In the genomic region with DNA sequence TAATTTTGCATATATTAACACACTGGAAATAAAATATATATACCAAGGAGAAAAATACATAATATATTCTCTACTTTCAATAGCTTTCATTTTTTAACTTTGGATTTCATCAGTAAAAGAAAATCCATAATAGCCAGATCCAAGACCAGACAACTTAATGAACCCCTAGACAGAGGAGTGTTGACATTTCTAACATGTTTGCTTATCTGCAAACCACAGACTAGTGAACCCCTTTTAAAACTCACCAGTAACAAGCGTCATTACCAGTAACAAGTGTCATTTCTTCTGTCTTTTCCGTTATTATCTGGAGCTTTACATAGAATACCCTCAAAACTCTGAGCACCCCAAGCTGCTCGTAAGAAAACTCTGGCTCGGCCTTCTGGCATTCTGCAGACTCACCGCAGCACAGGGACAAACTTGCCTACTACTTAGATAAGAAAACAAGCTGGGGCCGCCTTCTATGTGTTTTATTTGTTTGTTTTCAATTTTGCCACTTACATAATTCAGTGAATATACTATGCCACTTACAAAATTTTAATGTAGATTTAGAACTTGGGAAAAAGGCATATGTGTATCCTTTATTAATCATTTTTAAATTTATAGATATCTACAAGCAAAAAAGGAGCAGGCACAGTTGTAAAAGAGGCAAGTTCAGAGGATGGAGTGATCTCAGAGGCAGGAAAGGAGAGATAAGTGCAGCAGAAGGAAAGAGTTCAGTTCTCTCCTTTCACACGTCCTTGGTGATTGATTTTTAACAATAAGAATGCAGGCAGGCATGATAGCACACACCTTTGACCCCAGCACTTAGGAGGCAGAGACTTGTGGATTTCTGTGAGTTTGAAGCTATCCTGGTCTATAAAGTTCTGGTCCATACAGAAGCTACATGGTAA, we compare ENCODE assay signal across 28 mouse cellular contexts. TPM values are rescaled to one million over a fixed set of nuclear protein-coding genes. Genes with fewer than 3 reads are reported as not detected.
DNase-seq lines count a peak whose midpoint lies in the region; ATAC-seq and TF ChIP-seq lines count a peak whose summit lies in the region.
"Had no signal": no experiment of that assay in that cellular context is flagged by ENCODE, and none has a peak within 500 bp of the region (broad histone marks: within the 10 kb centered on the region; RNA-seq: fewer than 3 reads in every experiment).

No protein-coding gene starts in this region.

- no peaks in the 10 kb centered on the region for H3K9me3 ChIP-seq in G1E (replicated peaks)
- no peaks in the 10 kb centered on the region for H3K9me3 ChIP-seq in liver, embryonic 16.5 days (replicated peaks; ENCODE audit: control insufficient read depth, low read length)
- H3K9me3 ChIP-seq: embryonic facial prominence, embryonic 10.5 days; forebrain, embryonic 12.5 days; heart, embryonic 15.5 days; limb, embryonic 12.5 days; megakaryocyte, embryonic 14.5 days; midbrain, embryonic 15.5 days; neural tube, embryonic 13.5 days had no signal

- peak overlapping the region; percentile 47 for H3K4me2 ChIP-seq in liver, embryonic 16.5 days (ENCODE audit: low read depth, low read length)
- H3K4me2 ChIP-seq: forebrain, embryonic 12.5 days; heart, embryonic 15.5 days; hindbrain, embryonic 14.5 days; limb, embryonic 12.5 days; midbrain, embryonic 15.5 days; neural tube, embryonic 13.5 days had no signal

- H3K9ac ChIP-seq in liver, embryonic 16.5 days (ENCODE audit: low read depth, low read length), result peak overlapping the region; percentile 36; the same call in 1 of the 2 replicates
- H3K9ac ChIP-seq: forebrain, embryonic 12.5 days; heart, embryonic 15.5 days; hindbrain, embryonic 14.5 days; limb, embryonic 12.5 days; midbrain, embryonic 15.5 days; neural tube, embryonic 13.5 days had no signal

- no peak for TF ChIP-seq CTCF in G1E (IDR thresholded peaks at IDR 0.05; ENCODE audit: low read depth, low read length)

- H3K27ac ChIP-seq in liver, embryonic 16.5 days (ENCODE audit: low read length), result peak overlapping the region; percentile 67
- H3K27ac ChIP-seq: embryonic facial prominence, embryonic 10.5 days; forebrain, embryonic 12.5 days; gastrocnemius, adult 2 months; heart, embryonic 15.5 days; hindbrain, embryonic 14.5 days; limb, embryonic 12.5 days; midbrain, embryonic 15.5 days; neural tube, embryonic 13.5 days had no signal

- H3K4me3 ChIP-seq in G1E (ENCODE audit: low read depth, low read length), result no peak overlapping the region; the same call in 1 of the 2 replicates
- peak overlapping the region; percentile 33 for H3K4me3 ChIP-seq in liver, embryonic 16.5 days (ENCODE audit: low read depth, low read length)
- H3K4me3 ChIP-seq: embryonic facial prominence, embryonic 10.5 days; forebrain, embryonic 12.5 days; gastrocnemius, adult 2 months; heart, embryonic 15.5 days; limb, embryonic 12.5 days; megakaryocyte, embryonic 14.5 days; midbrain, embryonic 15.5 days; neural tube, embryonic 13.5 days had no signal

- ATAC-seq in G1E (ENCODE audit: extremely low read depth, insufficient number of reproducible peaks, low FRiP score, poor library complexity, severe bottlenecking), result peak; percentile 78
- peak; percentile 90 for ATAC-seq in liver, embryonic 16.5 days (ENCODE audit: low read depth)
- ATAC-seq in cerebellum, adult (ENCODE audit: insufficient number of reproducible peaks, low FRiP score, low TSS enrichment), result no peak
- ATAC-seq: activated CD4-positive, CD25-positive, alpha-beta regulatory T cell, adult 4 months; inflammation-experienced regulatory T-cells, adult 6 months; midbrain, embryonic 15.5 days had no signal

- H3K27me3 ChIP-seq in G1E (ENCODE audit: insufficient read depth, low read length), result no peaks in the 10 kb centered on the region
- no peaks in the 10 kb centered on the region for H3K27me3 ChIP-seq in liver, embryonic 16.5 days (ENCODE audit: control insufficient read depth, insufficient read depth, low read depth, low read length)
- H3K27me3 ChIP-seq: forebrain, embryonic 12.5 days; heart, embryonic 15.5 days; limb, embryonic 12.5 days; megakaryocyte, embryonic 14.5 days; midbrain, embryonic 15.5 days; neural tube, embryonic 13.5 days had no signal

- 22% methylated on average over 7 of the region's 7 CpGs for WGBS in liver, embryonic 16.5 days (ENCODE audit: insufficient replicate concordance)

- H3K36me3 ChIP-seq in G1E (replicated peaks), result peaks cover 14% of the 10 kb centered on the region
- no peaks in the 10 kb centered on the region for H3K36me3 ChIP-seq in liver, embryonic 16.5 days (ENCODE audit: control insufficient read depth, insufficient read depth)
- H3K36me3 ChIP-seq: embryonic facial prominence, embryonic 10.5 days; heart, embryonic 15.5 days; limb, embryonic 12.5 days; midbrain, embryonic 15.5 days had no signal

- peaks cover 21% of the 10 kb centered on the region for H3K4me1 ChIP-seq in G1E (ENCODE audit: insufficient read depth, low read depth, low read length)
- H3K4me1 ChIP-seq in liver, embryonic 16.5 days (ENCODE audit: control insufficient read depth, low read depth, low read length), result no peaks in the 10 kb centered on the region; the same call in none of the 2 replicates
- H3K4me1 ChIP-seq: embryonic facial prominence, embryonic 10.5 days; forebrain, embryonic 12.5 days; heart, embryonic 15.5 days; limb, embryonic 12.5 days; megakaryocyte, embryonic 14.5 days; midbrain, embryonic 15.5 days; neural tube, embryonic 13.5 days had no signal

- DNase-seq in G1E (ENCODE audit: low spot score) (peak; percentile 7), liver (peak; percentile 77)
- DNase-seq in c-Kit-negative CD71-positive TER-119-positive erythroid progenitor cells, embryonic 14.5 days (ENCODE audit: low read depth, low spot score), result peak; percentile 47
- DNase-seq in kidney, adult 8-10 months, result no peak
- no peak for DNase-seq in spleen, adult 12 weeks (ENCODE audit: low spot score)
- DNase-seq: adrenal gland, postnatal 10 days; cerebellum, adult 11-12 months; cerebellum, postnatal 10 days; gastrocnemius, adult 2 months; heart, postnatal 4 days; kidney, postnatal 36 days; layer of hippocampus, postnatal 36 days; lung, adult 2 months; retina, postnatal 1 day; right cerebral cortex, postnatal 4 days; thymus, adult 2 months had no signal

RNA-seq across cellular contexts. Expression of a gene that starts 7.1 kb away (rescaled TPM):
- 16.5 TPM in 2 replicates for total RNA-seq in G1E (2014; fragmentation: Nextera tagmentation)
- total RNA-seq in G1E (2017), result 10.5 and 12.2 TPM in 2 replicates
- 1.7 and 2.0 TPM in 2 replicates for polyA plus RNA-seq in G1E (2012)
- 8.8 and 9.8 TPM in 2 replicates for polyA plus RNA-seq in liver, embryonic 16.5 days (2015; fragmentation: Nextera tagmentation; extraction: Ambion mirVana)

RNA-seq across cellular contexts. Expression of a gene that starts 34.2 kb away (rescaled TPM):
- total RNA-seq in G1E (2014; fragmentation: Nextera tagmentation), result 410 and 504 TPM in 2 replicates
- total RNA-seq in G1E (2017), result 238 and 290 TPM in 2 replicates
- polyA plus RNA-seq in G1E (2012), result 189 and 242 TPM in 2 replicates
- 220 and 228 TPM in 2 replicates for polyA plus RNA-seq in liver, embryonic 16.5 days (2015; fragmentation: Nextera tagmentation; extraction: Ambion mirVana)

RNA-seq across cellular contexts. Expression of a gene that starts 53.7 kb away (rescaled TPM):
- 40.9 and 44.6 TPM in 2 replicates for total RNA-seq in G1E (2014; fragmentation: Nextera tagmentation)
- total RNA-seq in G1E (2017), result 74.3 and 96.7 TPM in 2 replicates
- polyA plus RNA-seq in G1E (2012), result 2.2 and 3.7 TPM in 2 replicates
- polyA plus RNA-seq in liver, embryonic 16.5 days (2015; fragmentation: Nextera tagmentation; extraction: Ambion mirVana), result 30.0 and 36.6 TPM in 2 replicates

Comparison
In these comparisons a context has a peak if more than half of its experiments do, and no peak if none do; other contexts are left out.
1. DNase-seq: peak in G1E (single experiment), c-Kit-negative CD71-positive TER-119-positive erythroid progenitor cells, embryonic 14.5 days (single experiment) and liver (single experiment); none in kidney, adult 8-10 months (0 of 2) and spleen, adult 12 weeks (single experiment).